Mouse (Mus musculus): Measurements from ENCODE around the gene Itpr2.

DNA sequence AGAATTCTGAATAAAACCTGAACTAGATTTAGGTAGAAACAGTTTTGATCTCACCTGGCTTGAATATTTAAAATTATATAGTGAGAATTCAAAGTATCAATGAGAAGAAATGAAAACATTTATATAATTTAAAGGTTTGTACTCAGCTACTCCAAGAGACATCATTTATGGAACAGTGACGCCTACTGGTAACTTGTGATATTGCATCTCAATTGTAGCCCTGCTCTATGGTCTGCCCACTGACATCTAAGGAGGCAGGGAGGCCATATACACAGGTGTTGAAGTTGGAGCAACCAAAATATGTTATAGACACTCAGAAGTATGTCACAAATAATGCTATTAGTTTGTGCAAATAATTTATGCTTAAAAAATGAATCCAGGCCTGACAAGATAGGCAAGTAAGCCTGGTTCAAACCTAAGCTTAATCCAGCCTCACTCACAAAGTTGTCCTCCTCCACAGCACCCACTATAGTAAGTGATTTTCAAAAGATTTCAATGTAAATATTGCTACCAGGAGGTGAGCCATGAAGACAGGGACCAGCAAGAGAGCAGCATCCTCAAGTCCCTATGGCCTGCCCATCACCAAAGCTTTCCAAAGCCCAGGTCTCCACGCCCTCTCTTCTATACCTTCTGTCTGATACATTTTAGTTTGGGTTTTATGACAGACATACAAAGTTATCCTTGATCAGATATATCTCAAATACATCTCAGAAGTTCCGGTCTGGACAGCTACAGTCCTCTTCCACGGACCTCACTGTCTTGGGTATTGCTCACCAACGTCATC lies 229.6 kb downstream of the Itpr2 start:
- TF ChIP-seq CTCF (IDR thresholded peaks at IDR 0.05; ENCODE audit: low read depth, low read length) = peak; percentile 73
- no peak for TF ChIP-seq TAL1 (conservative IDR thresholded peaks at IDR 0.05; ENCODE audit: low read depth, low read length)
- no peak for TF ChIP-seq POLR2AphosphoS5 (IDR thresholded peaks at IDR 0.05; ENCODE audit: insufficient replicate concordance, low read depth, low read length)
- no peak for TF ChIP-seq GATA1 (IDR thresholded peaks at IDR 0.05; ENCODE audit: borderline replicate concordance, low read length)
- no peak for TF ChIP-seq GATA2 (IDR thresholded peaks at IDR 0.05; ENCODE audit: borderline replicate concordance, low read depth, low read length)

All from G1E (cell line).